Mouse (Mus musculus): Measurements from ENCODE around the gene Ggct. TPM values are rescaled to one million over a fixed set of nuclear protein-coding genes. Genes with fewer than 3 reads are reported as not detected.
A peak's percentile ranks its signal among the peaks of the same experiment; 100 is the strongest.
"Not testable (repeated sequence)": the region's sequence is repeated elsewhere in the genome, so short reads cannot be mapped to it uniquely, and the experiment has no call there.

The Ggct gene
- polyA plus RNA-seq, 1 experiment from 2014 or later: 4.8 TPM

- H3K4me3 ChIP-seq (ENCODE audit: low read depth, low read length): no peak overlapping the region
- no peak overlapping the region for H3K27ac ChIP-seq (ENCODE audit: low read depth)
- TF ChIP-seq CTCF (IDR thresholded peaks at IDR 0.05; ENCODE audit: low read depth): no peak
- H3K4me2 ChIP-seq: no peak overlapping the region
- ATAC-seq (ENCODE audit: insufficient read depth): no peak
- H3K9me3 ChIP-seq (ENCODE audit: low read depth, low read length): no peaks in the 10 kb centered on the region
- no peaks in the 10 kb centered on the region; the same call in 1 of the 2 replicates for H3K27me3 ChIP-seq (ENCODE audit: insufficient read depth, low read length)
- H3K9ac ChIP-seq: no peak overlapping the region
- no peaks in the 10 kb centered on the region for H3K4me1 ChIP-seq (ENCODE audit: insufficient read depth)
- H3K36me3 ChIP-seq (ENCODE audit: insufficient read depth): no peaks in the 10 kb centered on the region
- no peak for DNase-seq
- whole genome bisulfite sequencing: 32% methylated on average over 5 of the region's 5 CpGs
These were observed 27.5 kb downstream of the Ggct start for GRCm38 (mm10) chr6:54965234-54965633.

- no peaks in the 10 kb centered on the region; the same call in 1 of the 2 replicates for H3K27me3 ChIP-seq (ENCODE audit: insufficient read depth, low read length)
- H3K9ac ChIP-seq: no peak overlapping the region
- 41% methylated on average over 1 of the region's 1 CpGs for WGBS
- H3K9me3 ChIP-seq (ENCODE audit: low read depth, low read length): no peaks in the 10 kb centered on the region
- no peak overlapping the region for H3K27ac ChIP-seq (ENCODE audit: low read depth)
- DNase-seq (no peak), ATAC-seq (ENCODE audit: insufficient read depth) (no peak)
- no peaks in the 10 kb centered on the region for H3K4me1 ChIP-seq (ENCODE audit: insufficient read depth)
- H3K4me2 ChIP-seq: no peak overlapping the region
- no peaks in the 10 kb centered on the region for H3K36me3 ChIP-seq (ENCODE audit: insufficient read depth)
- H3K4me3 ChIP-seq (ENCODE audit: low read depth, low read length): no peak overlapping the region
- no peak for TF ChIP-seq CTCF (IDR thresholded peaks at IDR 0.05; ENCODE audit: low read depth)
These were observed 28.0 kb downstream of the Ggct start for GRCm38 (mm10) chr6:54964755-54965154.

- TF ChIP-seq CTCF (IDR thresholded peaks at IDR 0.05; ENCODE audit: low read depth): no peak
- H3K4me2 ChIP-seq: no peak overlapping the region
- H3K27ac ChIP-seq (ENCODE audit: low read depth): no peak overlapping the region
- no peaks in the 10 kb centered on the region for H3K36me3 ChIP-seq (ENCODE audit: insufficient read depth)
- no peaks in the 10 kb centered on the region for H3K9me3 ChIP-seq (ENCODE audit: low read depth, low read length)
- DNase-seq: no peak
- no peaks in the 10 kb centered on the region for H3K4me1 ChIP-seq (ENCODE audit: insufficient read depth)
- 85% methylated on average over 2 of the region's 2 CpGs for WGBS
- H3K27me3 ChIP-seq (ENCODE audit: insufficient read depth, low read length): no peaks in the 10 kb centered on the region; the same call in 1 of the 2 replicates
- no peak overlapping the region for H3K9ac ChIP-seq
- no peak for ATAC-seq (ENCODE audit: insufficient read depth)
- H3K4me3 ChIP-seq (ENCODE audit: low read depth, low read length): no peak overlapping the region
These were observed 29.2 kb downstream of the Ggct start for GRCm38 (mm10) chr6:54963599-54963998.

GRCm38 (mm10) chr6:54957655-54958054 is 35.1 kb downstream of the Ggct start:
- Histone ChIP-seq H3K4me3 (ENCODE audit: low read depth, low read length) (no peak overlapping the region), H3K9me3 (ENCODE audit: low read depth, low read length) (no peaks in the 10 kb centered on the region), H3K4me2 (no peak overlapping the region), H3K4me1 (ENCODE audit: insufficient read depth) (no peaks in the 10 kb centered on the region), H3K27me3 (ENCODE audit: insufficient read depth, low read length) (no peaks in the 10 kb centered on the region), H3K27ac (ENCODE audit: low read depth) (no peak overlapping the region), H3K9ac (no peak overlapping the region), H3K36me3 (ENCODE audit: insufficient read depth) (no peaks in the 10 kb centered on the region)
- no peak for DNase-seq
- WGBS: 86% methylated on average over 8 of the region's 8 CpGs
- ATAC-seq (ENCODE audit: insufficient read depth): no peak
- TF ChIP-seq CTCF (IDR thresholded peaks at IDR 0.05; ENCODE audit: low read depth): no peak

- no peak overlapping the region; the same call in 1 of the 2 replicates for H3K27ac ChIP-seq (ENCODE audit: low read depth)
- DNase-seq (no peak), ATAC-seq (ENCODE audit: insufficient read depth) (no peak)
- no peak overlapping the region for H3K4me3 ChIP-seq (ENCODE audit: low read depth, low read length)
- no peak for TF ChIP-seq CTCF (IDR thresholded peaks at IDR 0.05; ENCODE audit: low read depth)
- no peak overlapping the region for H3K9ac ChIP-seq
- H3K4me2 ChIP-seq: no peak overlapping the region
- no peaks in the 10 kb centered on the region for H3K27me3 ChIP-seq (ENCODE audit: insufficient read depth, low read length)
- H3K36me3 ChIP-seq (ENCODE audit: insufficient read depth): no peaks in the 10 kb centered on the region
- WGBS: 50% methylated on average over 1 of the region's 1 CpGs
- no peaks in the 10 kb centered on the region for H3K9me3 ChIP-seq (ENCODE audit: low read depth, low read length)
- no peaks in the 10 kb centered on the region for H3K4me1 ChIP-seq (ENCODE audit: insufficient read depth)
These were observed 36.3 kb downstream of the Ggct start for GRCm38 (mm10) chr6:54956425-54956824.

GRCm38 (mm10) chr6:54955949-54956348 is 36.8 kb downstream of the Ggct start:
- H3K4me3 ChIP-seq (ENCODE audit: low read depth, low read length): no peak overlapping the region
- no peak overlapping the region for H3K4me2 ChIP-seq
- H3K36me3 ChIP-seq (ENCODE audit: insufficient read depth): no peaks in the 10 kb centered on the region
- no peak for TF ChIP-seq CTCF (IDR thresholded peaks at IDR 0.05; ENCODE audit: low read depth)
- no peaks in the 10 kb centered on the region for H3K4me1 ChIP-seq (ENCODE audit: insufficient read depth)
- no peaks in the 10 kb centered on the region for H3K27me3 ChIP-seq (ENCODE audit: insufficient read depth, low read length)
- no peak overlapping the region for H3K9ac ChIP-seq
- no peak for ATAC-seq (ENCODE audit: insufficient read depth)
- no peaks in the 10 kb centered on the region for H3K9me3 ChIP-seq (ENCODE audit: low read depth, low read length)
- no peak for DNase-seq
- H3K27ac ChIP-seq (ENCODE audit: low read depth): no peak overlapping the region

- Histone ChIP-seq H3K27ac (ENCODE audit: low read depth) (peak overlapping the region; percentile 16), H3K4me2 (no peak overlapping the region), H3K9ac (no peak overlapping the region), H3K4me1 (ENCODE audit: insufficient read depth) (no peaks in the 10 kb centered on the region), H3K27me3 (ENCODE audit: insufficient read depth, low read length) (no peaks in the 10 kb centered on the region), H3K4me3 (ENCODE audit: low read depth, low read length) (no peak overlapping the region), H3K9me3 (ENCODE audit: low read depth, low read length) (no peaks in the 10 kb centered on the region), H3K36me3 (ENCODE audit: insufficient read depth) (no peaks in the 10 kb centered on the region)
- TF ChIP-seq CTCF (IDR thresholded peaks at IDR 0.05; ENCODE audit: low read depth): no peak
- WGBS: 58% methylated on average over 10 of the region's 10 CpGs
- DNase-seq (peak; percentile 46), ATAC-seq (ENCODE audit: insufficient read depth) (no peak)
These were observed 37.9 kb downstream of the Ggct start for GRCm38 (mm10) chr6:54954659-54955414.

GRCm38 (mm10) chr6:54953399-54953798 is 39.4 kb downstream of the Ggct start:
- H3K4me2 ChIP-seq; H3K9me3 ChIP-seq (ENCODE audit: low read depth, low read length); H3K27ac ChIP-seq (ENCODE audit: low read depth); DNase-seq; H3K36me3 ChIP-seq (ENCODE audit: insufficient read depth); ATAC-seq (ENCODE audit: insufficient read depth); H3K9ac ChIP-seq; H3K4me1 ChIP-seq (ENCODE audit: insufficient read depth); H3K4me3 ChIP-seq (ENCODE audit: low read depth, low read length); H3K27me3 ChIP-seq (ENCODE audit: insufficient read depth, low read length): not testable (repeated sequence)
- WGBS: 86% methylated on average over 4 of the region's 4 CpGs

Measured in lung, embryonic 14.5 days (tissue).